Mouse (Mus musculus): ENCODE measurements around the gene Mrps36.

GRCm38 (mm10) chr13:100748638-100749037 lies 4.2 kb upstream of the Mrps36 start:
- TF ChIP-seq CTCF (IDR thresholded peaks at IDR 0.05; ENCODE audit: extremely low read depth, insufficient read depth, insufficient read length, insufficient replicate concordance): no peak
- no peak for TF ChIP-seq POLR2A (IDR thresholded peaks at IDR 0.05; ENCODE audit: low read depth, low read length)
